Mouse (Mus musculus) layer of hippocampus, postnatal 36 days (tissue): ENCODE data around the gene Hivep1. TPM values are rescaled to one million over a fixed set of nuclear protein-coding genes. Genes with fewer than 3 reads are reported as not detected.

Experiments used
- DNase-seq, 2 experiments: peaks; one replicate each; pipeline ENCODE4 v3.0.0; 2022
- total RNA-seq, 2 experiments: library from RNA; stranded (reverse); gene quantifications; 2 replicates each; pipeline ENCODE4 v1.2.3; 2021

Gene Hivep1
- total RNA-seq, 2 experiments from 2014 or later = 24.2 TPM

DNA sequence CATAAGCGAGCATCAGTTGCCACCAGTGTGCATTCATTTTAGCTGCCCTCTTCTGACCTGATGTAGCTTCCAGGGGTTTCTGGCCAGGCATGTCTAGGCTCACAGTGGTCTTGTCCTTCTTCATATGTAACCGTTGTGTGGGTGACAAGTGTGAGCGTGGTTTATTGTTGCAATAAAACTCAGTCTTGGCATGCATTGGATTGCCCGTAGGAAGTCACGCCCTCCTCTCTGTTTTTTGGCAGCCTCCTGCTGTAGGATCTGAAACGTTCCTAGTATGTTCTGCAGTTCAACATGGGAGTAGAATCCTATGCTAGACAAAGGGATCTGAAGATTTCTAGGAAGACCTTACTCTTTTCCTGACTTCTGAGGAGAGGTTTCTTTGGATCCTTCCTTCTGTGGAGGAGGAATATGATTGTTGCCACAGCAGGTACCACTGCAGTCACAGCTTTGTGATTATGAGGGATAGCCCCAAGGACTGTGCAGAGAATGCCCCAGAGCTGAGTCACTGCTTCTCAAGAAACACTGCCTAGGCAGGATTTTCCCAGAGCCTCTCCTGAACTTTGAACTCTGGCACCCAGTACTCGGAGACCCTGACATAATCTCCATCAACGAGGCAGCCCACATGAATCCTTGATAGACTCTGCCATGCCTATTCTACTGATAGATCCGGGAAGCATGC, 182.1 kb downstream of the Hivep1 start:
- DNase-seq = no peak

DNA sequence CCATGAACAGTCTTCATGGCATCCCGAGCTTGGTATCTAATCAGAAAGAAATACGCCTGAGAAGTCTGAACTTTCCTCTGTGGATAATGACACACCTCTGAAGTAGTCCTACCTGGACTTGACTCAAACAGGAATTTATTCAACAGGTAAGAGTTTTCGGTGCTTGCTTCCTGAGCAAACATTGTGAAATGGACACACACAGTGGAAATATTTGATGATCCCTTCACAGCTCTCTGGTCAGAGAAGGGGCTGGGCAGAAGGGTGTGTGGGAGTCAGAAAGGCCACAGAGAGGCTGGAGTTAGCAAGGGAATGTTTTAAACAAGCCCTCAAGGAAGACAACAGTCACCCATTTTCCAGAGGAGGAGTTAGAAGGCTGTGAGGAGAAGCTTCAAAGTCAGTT, 186.7 kb downstream of the Hivep1 start:
- no peak for DNase-seq

DNA sequence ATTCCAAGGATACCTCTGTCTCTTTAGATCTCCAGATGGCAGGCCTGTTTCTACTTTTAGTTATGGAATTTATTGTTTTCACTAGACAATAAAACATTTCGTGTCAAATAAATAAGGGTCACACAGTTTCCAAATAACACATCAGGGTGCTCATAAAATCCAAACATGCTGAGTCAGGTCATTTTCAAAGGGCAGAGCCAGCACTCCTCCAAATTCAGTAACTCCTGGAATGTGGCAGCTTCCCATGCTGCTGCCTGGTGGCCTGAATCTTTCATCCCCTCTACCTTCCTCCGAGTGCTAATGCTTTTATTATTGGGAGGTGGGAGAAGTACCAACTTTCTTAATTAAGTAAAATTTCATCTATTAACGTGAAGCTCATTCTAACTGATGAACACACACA, 190.3 kb downstream of the Hivep1 start:
- no peak for DNase-seq

Other genes starting within 250 kb of the Hivep1 start
- gene Adtrp, start 204.3 kb upstream of the Hivep1 start, total RNA-seq = under 1 TPM in 1 of 2 experiments, not detected in 1; 0.62 TPM
- 1 to 10 TPM; 1.5 to 2.0 TPM for gene Edn1, start 249.5 kb downstream of the Hivep1 start, total RNA-seq